Mouse (Mus musculus): Measurements from ENCODE around the gene Svs3b. TPM values are rescaled to one million over a fixed set of nuclear protein-coding genes. Genes with fewer than 3 reads are reported as not detected.
"Not testable (repeated sequence)": the region's sequence is repeated elsewhere in the genome, so short reads cannot be mapped to it uniquely, and the experiment has no call there.

The Svs3b gene
- not detected in 2 replicates for polyA plus RNA-seq (2015; fragmentation: Nextera tagmentation; extraction: Ambion mirVana)

DNA sequence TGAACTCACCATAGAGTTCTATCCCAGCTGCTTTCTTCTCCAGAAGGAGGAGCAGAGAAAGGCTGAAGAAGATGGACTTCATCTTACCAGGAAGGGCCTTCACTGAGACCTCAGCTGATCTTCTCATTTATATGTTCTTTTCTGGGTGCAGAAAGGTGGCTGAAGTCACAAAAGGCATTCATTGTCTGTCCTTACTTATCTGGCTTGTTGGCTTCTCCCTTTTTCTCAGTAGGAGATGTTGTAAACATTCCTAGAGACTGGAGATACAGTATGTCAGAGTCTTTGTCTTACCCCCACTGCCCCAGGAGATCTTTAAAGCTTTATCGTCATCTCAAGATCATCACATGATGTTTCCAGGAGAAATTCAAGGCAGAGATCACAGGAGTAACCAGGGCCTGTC, at the start of gene Svs3b:
TSS of gene Svs3b (minus strand) at position 101 of the 400 bp plus-strand sequence.
- H3K27me3 ChIP-seq (ENCODE audit: control insufficient read depth, insufficient read depth, low read length); H3K9ac ChIP-seq (ENCODE audit: low read length); H3K36me3 ChIP-seq (ENCODE audit: control insufficient read depth, insufficient read depth); H3K4me3 ChIP-seq (ENCODE audit: low read length); H3K4me2 ChIP-seq (ENCODE audit: low read depth, low read length); H3K4me1 ChIP-seq (ENCODE audit: control insufficient read depth, insufficient read depth, low read length); ATAC-seq (replicated peaks; ENCODE audit: extremely low read depth, insufficient read depth, low FRiP score); H3K9me3 ChIP-seq (replicated peaks; ENCODE audit: control insufficient read depth, low read length); H3K27ac ChIP-seq (ENCODE audit: low read length): not testable (repeated sequence)
- 72% methylated on average over 1 of the region's 1 CpGs for WGBS

DNA sequence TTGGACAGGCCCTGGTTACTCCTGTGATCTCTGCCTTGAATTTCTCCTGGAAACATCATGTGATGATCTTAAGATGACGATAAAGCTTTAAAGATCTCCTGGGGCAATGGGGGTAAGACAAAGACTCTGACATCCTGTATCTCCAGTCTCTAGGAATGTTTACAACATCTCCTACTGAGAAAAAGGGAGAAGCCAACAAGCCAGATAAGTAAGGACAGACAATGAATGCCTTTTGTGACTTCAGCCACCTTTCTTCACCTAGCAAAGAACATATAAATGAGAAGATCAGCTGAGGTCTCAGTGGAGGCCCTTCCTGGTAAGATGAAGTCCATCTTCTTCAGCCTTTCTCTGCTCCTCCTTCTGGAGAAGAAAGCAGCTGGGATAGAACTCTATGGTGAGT, 32.5 kb upstream of the Svs3b start, which contains the start of gene Svs3a:
TSS of gene Svs3a (plus strand) at position 301 of the 400 bp plus-strand sequence.
- not testable (repeated sequence) for H3K4me2 ChIP-seq (ENCODE audit: low read depth, low read length); H3K4me3 ChIP-seq (ENCODE audit: low read length); H3K36me3 ChIP-seq (ENCODE audit: control insufficient read depth, insufficient read depth); H3K9ac ChIP-seq (ENCODE audit: low read length); ATAC-seq (replicated peaks; ENCODE audit: extremely low read depth, insufficient read depth, low FRiP score); H3K9me3 ChIP-seq (replicated peaks; ENCODE audit: control insufficient read depth, low read length); H3K27me3 ChIP-seq (ENCODE audit: control insufficient read depth, insufficient read depth, low read length); H3K27ac ChIP-seq (ENCODE audit: low read length); H3K4me1 ChIP-seq (ENCODE audit: control insufficient read depth, insufficient read depth, low read length)
- WGBS = 67% methylated on average over 1 of the region's 1 CpGs

GRCm38 (mm10) chr2:164278359-164278758, 21.9 kb upstream of the Svs3b start, which contains the start of gene Svs4:
Svs4 (minus strand) TSS chr2:164278459.
- 79% methylated on average over 4 of the region's 4 CpGs for WGBS
- no peak within 1 kb of the TSS for H3K9ac ChIP-seq (ENCODE audit: low read length)

GRCm38 (mm10) chr2:164238366-164238765, 18.1 kb downstream of the Svs3b start, which contains the start of gene Svs2:
Svs2 (minus strand) TSS chr2:164238466.
- Histone ChIP-seq H3K27ac (ENCODE audit: low read length) (no peak within 1 kb of the TSS), H3K27me3 (ENCODE audit: control insufficient read depth, insufficient read depth, low read length) (no peaks in the 10 kb centered on the region), H3K36me3 (ENCODE audit: control insufficient read depth, insufficient read depth) (no peaks in the 10 kb centered on the region), H3K4me1 (ENCODE audit: control insufficient read depth, insufficient read depth, low read length) (peaks cover 12% of the 10 kb centered on the region), H3K9ac (ENCODE audit: low read length) (no peak within 1 kb of the TSS), H3K4me3 (ENCODE audit: low read length) (no peak within 1 kb of the TSS), H3K9me3 (replicated peaks; ENCODE audit: control insufficient read depth, low read length) (no peaks in the 10 kb centered on the region), H3K4me2 (ENCODE audit: low read depth, low read length) (no peak within 1 kb of the TSS)
- WGBS = 76% methylated on average over 3 of the region's 3 CpGs
- no peak for ATAC-seq (replicated peaks; ENCODE audit: extremely low read depth, insufficient read depth, low FRiP score)

More at GRCm38 (mm10) chr2:164278359-164278758, 21.9 kb upstream of the Svs3b start, which contains the start of gene Svs4:
- Histone ChIP-seq H3K4me1 (ENCODE audit: control insufficient read depth, insufficient read depth, low read length) (no peaks in the 10 kb centered on the region), H3K9me3 (replicated peaks; ENCODE audit: control insufficient read depth, low read length) (no peaks in the 10 kb centered on the region), H3K4me3 (ENCODE audit: low read length) (no peak within 1 kb of the TSS), H3K4me2 (ENCODE audit: low read depth, low read length) (no peak within 1 kb of the TSS), H3K36me3 (ENCODE audit: control insufficient read depth, insufficient read depth) (no peaks in the 10 kb centered on the region), H3K27me3 (ENCODE audit: control insufficient read depth, insufficient read depth, low read length) (no peaks in the 10 kb centered on the region), H3K27ac (ENCODE audit: low read length) (no peak within 1 kb of the TSS)
- ATAC-seq (replicated peaks; ENCODE audit: extremely low read depth, insufficient read depth, low FRiP score) = no peak

- H3K27ac ChIP-seq (ENCODE audit: low read length) = no peak overlapping the region
- WGBS = 76% methylated on average over 8 of the region's 8 CpGs
- H3K9ac ChIP-seq (ENCODE audit: low read length) = no peak overlapping the region
- H3K27me3 ChIP-seq (ENCODE audit: control insufficient read depth, insufficient read depth, low read length) = no peaks in the 10 kb centered on the region
- no peak overlapping the region for H3K4me2 ChIP-seq (ENCODE audit: low read depth, low read length)
- no peaks in the 10 kb centered on the region for H3K4me1 ChIP-seq (ENCODE audit: control insufficient read depth, insufficient read depth, low read length)
- no peak for ATAC-seq (replicated peaks; ENCODE audit: extremely low read depth, insufficient read depth, low FRiP score)
- H3K9me3 ChIP-seq (replicated peaks; ENCODE audit: control insufficient read depth, low read length) = no peaks in the 10 kb centered on the region
- H3K4me3 ChIP-seq (ENCODE audit: low read length) = no peak overlapping the region
- H3K36me3 ChIP-seq (ENCODE audit: control insufficient read depth, insufficient read depth) = no peaks in the 10 kb centered on the region
Observed at GRCm38 (mm10) chr2:164232671-164233070, 23.8 kb downstream of the Svs3b start.

DNA sequence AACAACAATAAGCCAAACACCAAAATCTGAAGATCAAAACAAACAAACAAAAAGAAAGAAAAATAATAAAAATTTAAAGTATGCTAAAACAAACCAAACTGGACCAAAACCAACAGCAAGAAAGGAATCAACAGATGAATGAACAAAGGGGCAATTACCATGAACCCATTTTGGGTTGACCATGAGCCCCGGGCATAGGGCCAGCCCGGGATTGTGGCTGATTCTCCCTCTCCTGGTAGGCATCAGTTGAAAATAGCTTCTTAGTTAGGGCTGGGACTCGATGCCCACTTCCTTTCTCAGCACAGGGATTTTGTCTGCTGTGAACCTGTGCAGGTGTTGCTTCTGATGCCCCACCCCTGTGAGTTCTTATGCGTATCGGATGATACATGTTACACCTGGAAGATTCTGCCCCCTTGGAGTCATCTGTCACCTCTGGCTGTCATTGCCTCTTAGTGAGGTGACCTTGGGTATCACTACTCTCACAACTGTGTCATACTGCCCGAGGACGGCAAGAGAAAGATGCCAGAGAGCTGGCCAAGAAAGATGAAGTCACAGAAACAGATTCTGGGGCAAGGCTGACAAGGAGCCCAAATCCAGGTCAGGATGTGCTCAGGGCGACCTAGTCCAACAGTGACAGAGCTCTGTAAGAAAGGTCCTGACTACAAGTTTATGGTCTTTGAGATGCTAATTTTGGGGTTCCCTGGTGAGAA, 27.9 kb downstream of the Svs3b start:
- Histone ChIP-seq H3K9ac (ENCODE audit: low read length) (no peak overlapping the region), H3K4me2 (ENCODE audit: low read depth, low read length) (no peak overlapping the region), H3K27ac (ENCODE audit: low read length) (no peak overlapping the region), H3K4me3 (ENCODE audit: low read length) (no peak overlapping the region), H3K4me1 (ENCODE audit: control insufficient read depth, insufficient read depth, low read length) (no peaks in the 10 kb centered on the region), H3K27me3 (ENCODE audit: control insufficient read depth, insufficient read depth, low read length) (no peaks in the 10 kb centered on the region), H3K36me3 (ENCODE audit: control insufficient read depth, insufficient read depth) (no peaks in the 10 kb centered on the region), H3K9me3 (replicated peaks; ENCODE audit: control insufficient read depth, low read length) (0 out of 2 replicates have a peak, but pooled peaks cover 2% of the 10 kb centered on the region)
- WGBS = 79% methylated on average over 8 of the region's 8 CpGs
- ATAC-seq (replicated peaks; ENCODE audit: extremely low read depth, insufficient read depth, low FRiP score) = no peak

GRCm38 (mm10) chr2:164221522-164221921, 34.9 kb downstream of the Svs3b start, which contains the start of gene Wfdc15b:
Wfdc15b (minus strand) TSS chr2:164221660.
- 75% methylated on average over 11 of the region's 11 CpGs for WGBS
- H3K27ac ChIP-seq (ENCODE audit: low read length) = no peak within 1 kb of the TSS

DNA sequence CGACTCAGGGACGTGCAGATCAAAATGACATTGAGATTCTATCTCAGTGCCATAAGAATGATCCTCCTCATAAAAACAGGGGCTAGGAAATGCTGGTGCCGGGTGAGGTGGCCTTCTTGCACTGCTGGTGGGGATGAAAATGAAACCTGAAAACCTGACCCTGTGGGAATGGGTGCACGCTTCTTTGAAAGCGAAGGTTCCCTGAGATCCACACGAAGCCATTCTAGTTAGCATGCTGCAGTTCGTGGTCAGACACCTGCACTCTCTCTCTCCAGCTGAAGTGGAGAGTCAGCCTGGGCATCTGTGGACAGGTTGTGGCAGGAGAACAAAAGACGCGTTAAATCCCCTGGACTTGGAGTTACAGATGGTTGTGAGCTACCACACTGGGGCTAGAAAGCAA, 37.1 kb downstream of the Svs3b start:
- no peak overlapping the region for H3K27ac ChIP-seq (ENCODE audit: low read length)
- 72% methylated on average over 9 of the region's 9 CpGs for WGBS

More at GRCm38 (mm10) chr2:164221522-164221921, 34.9 kb downstream of the Svs3b start, which contains the start of gene Wfdc15b:
- Histone ChIP-seq H3K27me3 (ENCODE audit: control insufficient read depth, insufficient read depth, low read length) (no peaks in the 10 kb centered on the region), H3K9me3 (replicated peaks; ENCODE audit: control insufficient read depth, low read length) (0 out of 2 replicates have a peak, but pooled peaks cover 2% of the 10 kb centered on the region), H3K4me1 (ENCODE audit: control insufficient read depth, insufficient read depth, low read length) (no peaks in the 10 kb centered on the region), H3K4me3 (ENCODE audit: low read length) (no peak within 1 kb of the TSS), H3K4me2 (ENCODE audit: low read depth, low read length) (no peak within 1 kb of the TSS), H3K36me3 (ENCODE audit: control insufficient read depth, insufficient read depth) (no peaks in the 10 kb centered on the region), H3K9ac (ENCODE audit: low read length) (no peak within 1 kb of the TSS)
- ATAC-seq (replicated peaks; ENCODE audit: extremely low read depth, insufficient read depth, low FRiP score) = no peak

GRCm38 (mm10) chr2:164212711-164213110, 43.7 kb downstream of the Svs3b start:
- Histone ChIP-seq H3K9ac (ENCODE audit: low read length) (no peak overlapping the region), H3K4me1 (ENCODE audit: control insufficient read depth, insufficient read depth, low read length) (no peaks in the 10 kb centered on the region), H3K4me3 (ENCODE audit: low read length) (no peak overlapping the region), H3K4me2 (ENCODE audit: low read depth, low read length) (no peak overlapping the region), H3K27me3 (ENCODE audit: control insufficient read depth, insufficient read depth, low read length) (no peaks in the 10 kb centered on the region), H3K27ac (ENCODE audit: low read length) (no peak overlapping the region), H3K9me3 (replicated peaks; ENCODE audit: control insufficient read depth, low read length) (no peaks in the 10 kb centered on the region), H3K36me3 (ENCODE audit: control insufficient read depth, insufficient read depth) (no peaks in the 10 kb centered on the region)
- 74% methylated on average over 5 of the region's 5 CpGs for WGBS
- ATAC-seq (replicated peaks; ENCODE audit: extremely low read depth, insufficient read depth, low FRiP score) = no peak

More for the DNA sequence above, 37.1 kb downstream of the Svs3b start:
- Histone ChIP-seq H3K36me3 (ENCODE audit: control insufficient read depth, insufficient read depth) (no peaks in the 10 kb centered on the region), H3K4me1 (ENCODE audit: control insufficient read depth, insufficient read depth, low read length) (no peaks in the 10 kb centered on the region), H3K4me3 (ENCODE audit: low read length) (no peak overlapping the region), H3K27me3 (ENCODE audit: control insufficient read depth, insufficient read depth, low read length) (no peaks in the 10 kb centered on the region), H3K9ac (ENCODE audit: low read length) (no peak overlapping the region), H3K4me2 (ENCODE audit: low read depth, low read length) (no peak overlapping the region), H3K9me3 (replicated peaks; ENCODE audit: control insufficient read depth, low read length) (no peaks in the 10 kb centered on the region)
- ATAC-seq (replicated peaks; ENCODE audit: extremely low read depth, insufficient read depth, low FRiP score) = no peak

Measured in heart, embryonic 16.5 days (tissue).